Mouse (Mus musculus) olfactory bulb, adult 2 months (tissue): Measurements from ENCODE around the gene Abca9. TPM values are rescaled to one million over a fixed set of nuclear protein-coding genes. Genes with fewer than 3 reads are reported as not detected.

Experiments
- H3K27ac ChIP-seq: fragments of 200-500 bp; 2 replicates; pipeline ENCODE4 v1.5.1; 2012; ENCODE audit warnings: low read depth, low read length; ENCODE audit not compliant: insufficient read depth
- H3K4me1 ChIP-seq: fragments of 200-500 bp; 2 replicates; pipeline ENCODE4 v1.6.1; 2012; ENCODE audit warnings: low read length; ENCODE audit not compliant: control insufficient read depth, insufficient read depth
- H3K4me3 ChIP-seq: fragments of 200-500 bp; 2 replicates; pipeline ENCODE4 v1.5.1; 2012; ENCODE audit warnings: mild to moderate bottlenecking, low read depth, low read length, moderate library complexity; ENCODE audit not compliant: insufficient read depth
- CTCF ChIP-seq: fragments of 200-500 bp; IDR thresholded peaks from 2 replicates; pipeline ENCODE4 v1.5.1; 2012; ENCODE audit warnings: low read depth, mild to moderate bottlenecking, low read length, moderate library complexity; ENCODE audit not compliant: insufficient read depth
- POLR2A ChIP-seq: fragments of 200-500 bp; IDR thresholded peaks from 2 replicates; pipeline ENCODE4 v1.6.1; 2012; ENCODE audit warnings: mild to moderate bottlenecking, low read depth, low read length, moderate library complexity; ENCODE audit not compliant: insufficient read depth
- WGBS: fragments of 180-500 bp; shearing (Covaris S2); methylation state at CpG from one replicate; pipeline ENCODE4 v1.1.7; 2018; 5-methylcytosine and 5-hydroxymethylcytosine counted together
- polyA plus RNA-seq: library from polyadenylated mRNA; stranded (reverse); fragments of >200 nt; gene quantifications from 2 replicates; pipeline ENCODE4 v1.2.4, GENCODE M21; 2012; ENCODE audit warnings: low replicate concordance; ENCODE audit not compliant: missing spikeins, insufficient read depth, insufficient read length

The Abca9 gene
- polyA plus RNA-seq, 1 experiment, result not detected

GRCm38 (mm10) chr11:110157059-110157458, 10.9 kb downstream of the Abca9 start:
- Histone ChIP-seq H3K4me3 (no peak overlapping the region), H3K4me1 (no peaks in the 10 kb centered on the region), H3K27ac (no peak overlapping the region)
- TF ChIP-seq POLR2A (no peak), CTCF (no peak)
- 81% methylated on average over 6 of the region's 6 CpGs for WGBS

GRCm38 (mm10) chr11:110155985-110156384, 12.0 kb downstream of the Abca9 start:
- Histone ChIP-seq H3K27ac (no peak overlapping the region), H3K4me1 (no peaks in the 10 kb centered on the region), H3K4me3 (no peak overlapping the region)
- TF ChIP-seq CTCF (no peak), POLR2A (no peak)
- WGBS, result 92% methylated on average over 11 of the region's 11 CpGs

GRCm38 (mm10) chr11:110147640-110148039, 20.4 kb downstream of the Abca9 start:
- Histone ChIP-seq H3K27ac (no peak overlapping the region), H3K4me1 (no peaks in the 10 kb centered on the region), H3K4me3 (no peak overlapping the region)
- TF ChIP-seq CTCF (no peak), POLR2A (no peak)
- WGBS, result 98% methylated on average over 5 of the region's 5 CpGs

- WGBS, result 85% methylated on average over 11 of the region's 11 CpGs
- TF ChIP-seq POLR2A (no peak), CTCF (no peak)
- H3K4me3 ChIP-seq, result no peak overlapping the region
- no peak overlapping the region for H3K27ac ChIP-seq
- no peaks in the 10 kb centered on the region for H3K4me1 ChIP-seq
Measured at GRCm38 (mm10) chr11:110145421-110145820, 22.6 kb downstream of the Abca9 start.

- WGBS, result 86% methylated on average over 5 of the region's 5 CpGs
- no peak overlapping the region for H3K27ac ChIP-seq
- H3K4me1 ChIP-seq, result no peaks in the 10 kb centered on the region
- no peak overlapping the region for H3K4me3 ChIP-seq
- TF ChIP-seq CTCF (no peak), POLR2A (no peak)
Measured at GRCm38 (mm10) chr11:110130760-110131159, 37.2 kb downstream of the Abca9 start.

GRCm38 (mm10) chr11:110111137-110111536, 56.9 kb downstream of the Abca9 start:
- H3K4me3 ChIP-seq, result no peak overlapping the region
- no peaks in the 10 kb centered on the region for H3K4me1 ChIP-seq
- H3K27ac ChIP-seq, result no peak overlapping the region
- TF ChIP-seq CTCF (no peak), POLR2A (no peak)
- 41% methylated on average over 4 of the region's 4 CpGs for WGBS

GRCm38 (mm10) chr11:110101437-110101836, 66.6 kb downstream of the Abca9 start:
- no peak for TF ChIP-seq CTCF
- TF ChIP-seq POLR2A, result no peak
- Histone ChIP-seq H3K27ac (no peak overlapping the region), H3K4me3 (no peak overlapping the region), H3K4me1 (no peaks in the 10 kb centered on the region)
- WGBS, result 93% methylated on average over 7 of the region's 7 CpGs

GRCm38 (mm10) chr11:110098901-110099300, 69.1 kb downstream of the Abca9 start:
- Histone ChIP-seq H3K4me1 (no peaks in the 10 kb centered on the region), H3K27ac (no peak overlapping the region), H3K4me3 (no peak overlapping the region)
- TF ChIP-seq POLR2A, result no peak
- WGBS, result 79% methylated on average over 4 of the region's 4 CpGs

- 87% methylated on average over 6 of the region's 6 CpGs for WGBS
- H3K4me3 ChIP-seq, result no peak overlapping the region
Measured at GRCm38 (mm10) chr11:110097465-110097864, 70.5 kb downstream of the Abca9 start.

GRCm38 (mm10) chr11:110095858-110096257, 72.1 kb downstream of the Abca9 start, which contains the start of gene Abca8a:
Gene Abca8a, minus strand, starts transcription at chr11:110095978.
- H3K27ac ChIP-seq, result no peak within 1 kb of the TSS
- H3K4me1 ChIP-seq, result no peaks in the 10 kb centered on the region
- TF ChIP-seq POLR2A, result no peak
- TF ChIP-seq CTCF, result no peak
- WGBS, result 45% methylated on average over 5 of the region's 5 CpGs
- no peak within 1 kb of the TSS for H3K4me3 ChIP-seq

More at GRCm38 (mm10) chr11:110097465-110097864, 70.5 kb downstream of the Abca9 start:
- Histone ChIP-seq H3K27ac (no peak overlapping the region), H3K4me1 (no peaks in the 10 kb centered on the region)
- TF ChIP-seq POLR2A (no peak), CTCF (no peak)
